Mouse (Mus musculus): ENCODE results near the gene Fli1.
A peak's percentile ranks its signal among the peaks of the same experiment; 100 is the strongest.

Gene Fli1

DNA sequence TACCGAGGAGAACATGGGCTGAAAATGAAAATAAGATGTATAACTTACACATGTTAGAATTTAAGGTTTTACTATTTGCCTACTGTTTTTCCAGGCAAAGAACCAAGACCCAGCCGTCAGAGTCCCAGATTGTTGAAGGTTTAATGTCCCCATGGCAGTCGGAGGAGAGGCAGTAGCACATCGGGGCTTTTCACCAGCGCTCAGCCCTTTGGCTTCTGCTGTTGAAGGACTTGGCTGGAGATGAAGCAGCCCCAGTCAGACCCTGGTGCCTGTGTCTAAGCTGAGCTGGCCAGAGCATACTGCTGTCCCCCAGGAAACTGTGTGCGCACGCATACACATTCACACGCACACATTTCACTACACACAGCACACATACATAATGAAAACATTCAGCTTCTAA lies 75.2 kb downstream of the Fli1 start:
- DNase-seq: no peak

DNA sequence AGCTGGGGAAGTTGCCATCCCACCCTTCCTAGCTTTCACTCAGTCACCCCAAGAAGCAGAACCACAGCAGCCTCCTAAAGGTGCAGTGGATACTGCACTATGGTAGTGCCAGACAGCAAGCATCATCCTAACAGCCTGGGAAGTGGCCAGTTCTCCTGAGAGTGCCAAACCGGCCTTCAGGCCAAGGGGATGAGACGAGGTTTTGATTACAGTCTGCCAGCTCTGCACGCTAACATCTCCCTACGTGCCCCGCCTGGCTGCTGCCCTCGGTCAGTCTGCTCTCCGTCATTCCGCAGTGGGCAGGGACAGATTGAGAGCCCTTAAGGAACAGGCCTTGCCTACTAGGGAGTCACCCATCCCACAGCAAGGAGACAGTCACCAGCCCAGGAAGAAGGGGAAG lies 75.8 kb downstream of the Fli1 start:
- no peak for DNase-seq

DNA sequence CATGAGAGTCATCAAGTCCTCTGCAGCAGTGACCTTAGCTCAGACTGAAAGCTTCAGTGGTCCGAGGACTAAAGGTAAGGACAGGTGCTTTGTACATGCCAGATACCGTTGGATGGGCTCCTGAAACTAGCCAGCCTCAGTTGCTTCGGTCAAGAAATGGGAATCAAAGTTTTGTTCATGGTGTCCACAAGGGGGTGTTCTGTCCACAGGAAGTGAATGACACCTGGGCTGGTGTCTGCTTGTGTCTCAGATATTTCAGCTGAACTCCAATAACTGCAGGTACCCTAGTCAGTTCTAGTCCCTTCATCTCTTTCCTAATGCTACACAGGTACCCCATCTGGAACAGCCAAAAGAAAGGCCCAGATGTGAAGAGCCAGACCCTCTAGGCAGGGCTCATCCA lies 86.0 kb downstream of the Fli1 start:
- DNase-seq: peak; percentile 16

DNA sequence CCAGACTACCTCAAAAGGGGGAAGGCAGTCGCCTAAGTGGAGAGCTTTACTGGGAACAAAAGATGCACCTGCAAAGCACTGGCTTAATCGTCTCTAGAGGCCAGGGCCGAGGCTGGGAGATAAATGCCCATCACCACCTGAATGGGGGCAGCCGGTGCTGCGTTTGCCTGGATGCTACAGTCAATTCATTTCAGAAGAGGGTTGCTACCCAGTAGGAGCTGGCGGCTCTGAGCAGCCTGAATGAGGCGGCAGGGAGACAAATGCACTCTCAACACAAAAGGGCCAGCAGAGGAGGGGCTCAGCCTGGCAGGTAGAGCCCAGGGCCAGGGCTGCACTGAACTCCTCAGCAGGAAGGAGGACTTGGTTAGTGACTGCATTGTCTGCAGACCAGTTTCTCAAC lies 92.5 kb downstream of the Fli1 start:
- no peak for DNase-seq

DNA sequence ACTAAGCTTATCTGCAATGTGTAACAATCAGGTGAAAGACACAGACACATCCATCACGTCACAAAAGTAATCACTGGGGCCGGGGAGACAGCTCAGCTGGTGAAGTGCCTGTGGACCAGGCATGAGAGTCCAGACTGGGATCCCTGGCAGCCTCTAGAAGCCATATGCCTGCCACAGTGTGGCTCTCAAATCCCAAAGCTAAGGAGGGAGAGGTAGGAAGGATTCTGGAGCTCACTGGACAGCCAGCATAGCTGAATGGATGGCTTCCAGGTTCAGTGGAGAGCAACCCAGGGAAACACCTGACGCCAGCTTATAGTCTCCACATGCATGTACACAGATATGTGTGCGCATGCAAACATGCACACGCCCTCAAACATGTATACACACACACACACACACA lies 93.9 kb downstream of the Fli1 start:
- no peak for DNase-seq

DNA sequence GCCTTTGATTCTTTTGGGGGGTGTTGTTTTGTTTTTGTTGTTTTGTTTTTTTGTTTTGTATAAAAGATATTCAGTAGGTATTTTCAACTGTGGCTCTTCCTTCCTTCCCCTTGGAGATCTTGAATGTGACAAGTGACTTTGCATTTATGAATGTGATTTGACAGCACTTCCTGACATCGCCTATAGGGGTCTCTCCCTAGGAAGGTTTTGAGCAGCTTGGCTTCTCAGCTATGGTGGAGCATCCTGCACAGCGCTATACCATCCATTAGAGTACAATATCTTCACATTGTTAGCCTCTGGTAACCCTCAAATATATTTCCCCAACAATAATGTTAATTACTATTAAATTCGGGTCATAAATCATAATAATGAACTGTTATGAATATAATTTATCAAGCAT lies 96.9 kb downstream of the Fli1 start:
- peak; percentile 59 for DNase-seq

DNA sequence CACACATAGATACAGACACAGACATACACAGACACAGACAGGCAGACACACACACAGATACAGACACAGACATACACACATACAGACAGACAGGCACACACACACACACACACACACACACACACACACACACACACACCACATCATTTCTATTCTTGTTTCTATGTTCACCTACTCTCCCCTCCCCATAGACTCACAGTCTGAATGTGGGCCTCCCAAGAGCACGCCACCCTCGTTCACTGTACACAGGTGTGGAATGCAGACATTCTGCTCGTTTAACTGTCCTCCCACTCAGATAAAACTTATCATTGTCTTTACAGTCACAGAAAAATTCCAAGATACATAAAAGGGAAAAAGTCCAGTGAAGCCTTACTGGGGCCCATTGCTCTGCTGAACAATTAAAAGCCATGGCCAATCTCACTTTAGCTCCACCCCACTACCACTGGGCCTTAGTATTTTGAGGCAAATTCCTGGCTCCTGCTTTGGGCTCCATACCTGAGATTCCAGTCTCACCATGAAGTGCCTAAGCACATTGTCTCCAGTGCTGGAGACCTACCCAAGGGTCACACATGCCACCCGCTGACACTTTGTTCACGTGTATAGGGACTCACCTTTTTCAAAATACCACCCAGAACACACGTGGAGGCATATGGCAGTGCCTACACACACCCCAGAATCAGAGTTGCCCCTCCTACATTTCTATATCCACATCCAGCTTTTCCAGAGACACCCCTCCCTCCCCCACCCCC lies 98.0 kb downstream of the Fli1 start:
- DNase-seq: no peak

DNA sequence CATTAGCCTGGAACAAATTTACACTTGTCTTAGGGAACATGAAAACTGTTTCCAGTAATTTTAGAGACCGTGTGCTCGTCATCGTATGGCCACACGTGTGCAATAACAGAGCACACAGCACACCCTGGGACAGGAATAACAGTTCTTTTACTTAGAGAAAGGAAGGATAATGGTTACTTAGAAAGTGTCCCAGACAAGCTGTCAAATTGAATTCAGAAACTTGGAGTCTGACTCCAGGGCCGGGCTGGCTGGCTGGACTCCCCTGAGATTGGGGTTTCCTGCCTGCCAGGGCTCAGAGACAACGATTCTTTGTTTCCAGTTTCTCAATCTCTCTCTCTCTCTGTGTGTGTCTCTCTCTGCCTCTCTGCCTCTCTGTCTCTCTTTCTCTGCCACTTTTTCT lies 98.8 kb downstream of the Fli1 start:
- DNase-seq: no peak

DNA sequence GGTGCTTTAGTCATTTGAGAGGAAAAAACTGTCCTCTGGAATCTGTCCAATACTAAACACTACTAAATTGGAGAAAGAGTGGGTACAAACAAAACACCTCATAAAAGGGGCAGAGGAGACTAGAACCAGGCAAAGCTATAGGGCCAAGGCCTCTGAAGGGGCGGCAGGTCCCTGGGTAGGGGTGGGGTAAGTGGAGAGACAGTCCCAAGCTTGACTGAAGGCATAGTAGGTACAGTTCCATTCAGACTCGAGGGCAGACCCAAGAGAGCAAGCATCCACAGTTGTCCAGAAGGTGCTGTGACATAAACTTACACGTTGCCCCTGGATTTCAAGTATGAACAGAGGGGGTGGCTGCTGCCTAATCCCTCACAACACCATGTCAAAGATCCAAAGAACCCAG lies 99.5 kb downstream of the Fli1 start:
- DNase-seq: no peak

DNA sequence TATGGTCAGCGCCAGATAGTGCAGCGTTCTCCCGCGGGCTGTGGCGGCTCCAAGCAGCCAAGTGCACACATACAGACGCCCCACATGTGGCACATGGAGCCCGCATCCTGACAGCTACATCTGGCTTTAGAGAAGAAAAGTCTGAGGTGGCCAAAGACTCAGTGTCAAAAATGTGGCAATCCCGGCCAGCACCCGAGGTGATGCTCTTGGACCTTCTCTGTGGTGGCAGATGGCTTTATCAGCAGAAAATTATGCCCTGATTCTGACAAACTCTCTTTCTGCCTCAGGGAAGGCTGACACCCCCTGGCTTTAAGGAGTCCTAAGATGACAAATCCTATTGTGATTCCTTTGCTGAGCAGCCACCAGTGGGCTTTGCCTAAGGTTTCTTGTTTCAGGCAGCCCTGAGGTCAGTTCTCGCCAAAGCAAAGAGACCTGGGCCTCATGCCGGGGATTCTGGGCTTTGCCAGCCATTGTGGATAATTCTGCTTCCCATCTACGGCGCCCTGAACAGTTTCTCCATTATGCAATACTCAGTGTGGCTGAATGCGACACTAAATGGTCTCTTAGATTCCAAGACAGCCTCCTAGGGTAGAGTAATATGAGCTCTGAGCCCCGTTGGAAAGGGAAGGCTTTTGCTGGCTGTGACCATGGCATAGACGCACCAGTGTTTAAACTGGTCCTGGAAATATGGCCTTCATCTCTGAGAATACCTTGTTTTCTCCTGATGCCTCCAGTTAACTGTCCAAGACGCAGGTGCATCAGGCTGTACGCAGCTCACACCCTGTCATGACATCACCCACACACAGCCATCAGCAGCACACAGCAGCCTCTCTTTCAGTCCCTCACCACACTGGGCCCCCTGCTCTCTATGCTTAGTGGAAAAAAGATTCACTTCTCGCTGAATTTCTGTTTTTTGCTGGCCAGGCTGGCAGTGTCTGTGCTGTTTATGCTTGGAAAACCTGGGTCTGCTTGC lies 108.1 kb downstream of the Fli1 start:
- DNase-seq: no peak

DNA sequence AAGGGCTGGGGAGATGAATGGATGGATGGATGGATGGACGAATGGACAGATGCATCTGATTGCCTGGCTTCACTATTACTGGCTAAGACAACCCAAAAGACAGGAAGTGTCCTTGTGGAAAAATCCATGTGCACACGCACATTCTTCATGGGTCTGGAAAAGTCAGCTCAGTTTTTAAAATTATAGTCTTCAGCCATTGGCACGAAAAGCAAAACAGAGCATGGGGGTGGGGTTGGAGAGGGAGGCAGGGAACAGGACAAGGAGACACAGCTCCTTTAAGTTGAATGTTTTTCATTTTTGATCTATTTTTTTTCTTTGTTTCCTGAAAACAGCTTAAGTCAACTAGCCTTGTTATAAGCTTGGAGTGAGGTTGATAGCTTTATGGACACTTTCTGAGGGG lies 111.6 kb downstream of the Fli1 start:
- DNase-seq: no peak

DNA sequence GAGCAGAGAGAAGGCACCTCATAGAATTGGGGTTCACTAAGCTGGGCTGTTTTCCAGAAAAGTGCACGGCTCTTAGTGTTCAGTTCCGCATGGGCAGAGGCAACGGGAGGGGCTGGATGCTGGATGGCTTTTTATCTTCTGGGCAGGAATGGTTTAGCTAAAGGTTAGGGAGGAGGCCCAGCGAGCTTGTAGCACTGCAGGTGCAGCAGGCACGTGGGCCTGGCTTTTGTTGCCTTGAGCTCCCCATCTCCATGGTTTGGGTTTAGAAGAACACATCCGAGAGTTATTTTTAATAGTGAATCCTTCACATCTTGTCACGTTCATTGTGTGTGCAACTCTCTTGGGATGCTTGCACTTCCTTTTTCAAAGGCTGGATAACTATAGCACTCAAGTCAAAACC lies 117.3 kb downstream of the Fli1 start:
- DNase-seq: no peak

DNA sequence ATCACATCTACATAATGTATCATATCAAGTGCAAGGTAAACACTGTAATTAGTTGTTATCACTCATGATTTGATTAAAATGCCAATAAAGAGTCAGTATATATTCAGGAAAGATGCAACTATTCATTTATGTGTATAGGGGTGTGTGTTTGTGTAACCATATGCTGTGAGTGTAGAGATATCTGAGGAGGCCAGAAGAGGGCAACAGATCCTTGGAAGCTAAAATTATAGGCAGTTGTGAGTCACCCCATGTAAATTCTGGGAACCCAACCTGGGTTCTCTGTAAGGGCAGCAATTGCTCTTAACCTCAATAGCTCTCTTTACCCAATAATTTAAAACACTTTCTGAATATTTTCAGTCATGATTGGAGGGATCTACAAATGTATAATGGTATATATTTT lies 122.0 kb downstream of the Fli1 start:
- no peak for DNase-seq

DNA sequence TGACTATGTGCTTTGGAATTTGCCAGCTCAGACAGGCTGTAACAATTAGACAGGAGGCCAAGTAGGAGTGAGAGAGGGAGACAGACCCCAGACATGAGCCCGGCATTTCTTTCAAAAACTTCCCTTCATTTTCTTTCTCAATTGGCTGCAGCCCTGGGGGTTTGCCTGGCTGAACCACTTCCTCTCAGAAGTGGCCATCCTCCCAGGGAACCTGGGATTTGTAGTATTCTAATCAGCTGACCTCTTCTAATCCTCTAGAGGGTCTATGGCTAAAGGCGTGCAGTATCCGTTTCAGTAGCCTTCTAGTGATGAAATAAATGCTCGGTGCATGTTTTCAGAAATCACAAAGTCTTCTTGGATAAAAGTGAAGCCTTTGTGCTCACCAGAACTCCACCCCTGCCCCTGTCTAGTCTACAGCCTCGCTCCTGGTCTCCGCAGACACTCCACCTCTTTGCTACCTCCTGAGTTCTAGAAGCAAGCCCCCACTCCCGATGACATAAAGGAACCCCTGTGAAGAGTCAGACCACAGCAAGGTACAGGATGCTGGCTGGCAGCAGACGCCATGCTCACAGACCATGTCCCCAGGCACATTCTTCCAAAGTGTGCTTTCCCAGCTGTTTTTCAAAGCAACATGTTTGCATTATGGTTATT lies 125.1 kb downstream of the Fli1 start:
- DNase-seq: no peak

DNA sequence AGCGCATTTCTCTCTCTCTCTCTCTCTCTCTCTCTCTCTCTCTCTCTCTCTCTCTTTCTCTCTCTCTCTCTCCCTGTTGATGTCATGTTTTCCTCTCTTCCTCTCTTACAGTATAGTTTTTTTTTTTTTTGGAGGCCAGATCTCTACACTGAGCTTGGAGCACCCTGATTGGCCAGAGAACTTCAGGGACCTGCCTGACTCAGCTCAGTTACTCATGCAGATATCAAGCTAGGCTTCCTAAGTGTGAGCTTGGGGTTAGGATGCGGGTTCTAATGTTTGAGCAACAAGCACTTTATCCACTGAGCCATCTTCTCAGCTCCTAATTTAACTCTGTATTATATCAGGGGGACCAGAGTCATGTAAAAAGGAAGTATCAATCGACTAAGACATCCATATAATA lies 126.7 kb downstream of the Fli1 start:
- DNase-seq: no peak

DNA sequence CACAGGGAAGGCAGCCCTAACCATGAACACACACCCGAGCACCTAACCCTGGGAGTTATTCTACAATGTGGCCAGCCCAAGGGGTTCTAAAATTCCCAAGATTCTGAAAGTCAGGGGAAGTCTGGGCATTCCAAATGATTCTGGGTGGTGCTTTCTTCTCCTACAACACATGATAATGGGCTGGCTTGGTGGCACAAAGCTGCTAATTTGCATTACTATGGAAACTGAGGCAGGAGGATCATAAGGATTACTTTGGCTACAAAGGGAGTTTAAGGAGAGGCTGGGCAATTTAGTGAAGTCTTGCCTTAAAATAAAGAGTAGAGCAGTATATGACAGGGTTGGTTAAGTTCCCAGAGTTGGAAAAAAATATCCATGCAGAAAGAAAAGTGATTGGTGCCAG lies 127.7 kb downstream of the Fli1 start:
- no peak for DNase-seq

DNA sequence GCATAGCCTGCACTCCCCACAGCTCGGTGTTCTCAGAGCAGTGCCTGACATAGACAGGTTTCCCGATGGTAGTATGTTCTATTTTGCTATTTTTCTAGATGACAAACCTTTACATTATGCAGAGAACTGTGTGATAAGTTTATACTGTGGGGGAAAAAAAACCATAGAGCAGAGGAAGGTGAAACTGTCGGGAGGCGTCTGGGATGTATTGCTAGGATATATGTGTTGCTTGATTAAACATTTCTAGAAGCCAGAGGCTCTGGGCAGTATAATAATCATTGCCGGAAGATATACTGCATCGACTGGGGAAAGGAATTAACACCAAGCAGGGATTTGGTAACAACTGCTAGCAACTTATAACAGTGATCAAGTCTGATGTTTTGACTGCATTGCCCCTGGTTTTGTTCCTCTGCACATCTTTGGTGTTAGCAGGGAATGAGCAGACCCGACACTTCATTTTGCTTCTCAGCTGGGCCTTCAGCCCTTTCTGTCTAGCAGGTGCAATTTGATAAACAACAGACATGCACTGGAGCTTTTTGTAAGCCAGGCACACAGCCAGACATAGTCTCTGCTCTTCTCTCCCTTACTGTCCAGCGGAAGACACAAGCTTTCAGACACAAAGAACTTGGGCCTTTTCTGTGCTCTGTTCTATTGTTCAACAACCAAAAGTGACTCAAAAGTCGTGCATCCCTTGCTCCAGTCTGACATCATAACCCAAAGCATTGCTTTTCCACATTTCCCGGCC lies 129.7 kb downstream of the Fli1 start:
- no peak for DNase-seq

DNA sequence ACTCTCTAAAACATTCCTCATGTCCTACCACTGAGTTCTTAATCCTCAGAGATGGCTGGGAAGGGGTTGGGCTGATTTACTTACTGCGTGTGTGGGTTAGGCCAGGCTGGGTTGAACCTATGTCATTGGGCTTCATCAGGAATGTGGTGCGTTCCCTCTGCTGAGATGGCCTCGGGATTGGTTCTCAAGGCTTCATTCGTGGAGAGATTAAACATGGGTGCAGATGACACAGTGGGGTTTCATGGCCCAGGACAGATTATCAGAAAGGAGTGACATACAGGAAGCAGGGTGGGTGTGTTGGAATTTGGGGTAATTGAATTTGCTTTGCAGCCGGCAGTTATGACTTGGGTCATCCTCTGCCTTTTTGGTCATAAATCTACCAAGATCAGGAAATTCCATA lies 131.2 kb downstream of the Fli1 start:
- no peak for DNase-seq

DNA sequence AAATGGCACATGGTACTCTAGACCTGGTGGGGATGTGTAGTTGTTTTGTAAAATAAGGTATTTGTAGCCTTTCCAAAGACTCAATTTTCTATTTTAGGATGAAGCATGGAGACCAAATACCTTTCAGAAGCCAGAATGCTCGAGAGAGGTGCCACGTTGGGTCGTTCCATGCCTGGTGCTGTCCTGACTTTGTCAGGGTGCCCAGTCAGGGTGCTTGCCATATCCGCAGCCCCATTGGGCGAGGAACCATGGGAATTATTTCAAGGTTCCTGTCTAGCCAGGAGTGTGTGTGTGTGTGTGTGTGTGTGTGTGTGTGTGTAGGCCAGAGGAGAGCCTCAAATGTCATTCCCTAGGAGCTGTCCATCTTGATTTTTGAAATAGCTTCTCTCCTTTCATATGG lies 132.0 kb downstream of the Fli1 start:
- no peak for DNase-seq

DNA sequence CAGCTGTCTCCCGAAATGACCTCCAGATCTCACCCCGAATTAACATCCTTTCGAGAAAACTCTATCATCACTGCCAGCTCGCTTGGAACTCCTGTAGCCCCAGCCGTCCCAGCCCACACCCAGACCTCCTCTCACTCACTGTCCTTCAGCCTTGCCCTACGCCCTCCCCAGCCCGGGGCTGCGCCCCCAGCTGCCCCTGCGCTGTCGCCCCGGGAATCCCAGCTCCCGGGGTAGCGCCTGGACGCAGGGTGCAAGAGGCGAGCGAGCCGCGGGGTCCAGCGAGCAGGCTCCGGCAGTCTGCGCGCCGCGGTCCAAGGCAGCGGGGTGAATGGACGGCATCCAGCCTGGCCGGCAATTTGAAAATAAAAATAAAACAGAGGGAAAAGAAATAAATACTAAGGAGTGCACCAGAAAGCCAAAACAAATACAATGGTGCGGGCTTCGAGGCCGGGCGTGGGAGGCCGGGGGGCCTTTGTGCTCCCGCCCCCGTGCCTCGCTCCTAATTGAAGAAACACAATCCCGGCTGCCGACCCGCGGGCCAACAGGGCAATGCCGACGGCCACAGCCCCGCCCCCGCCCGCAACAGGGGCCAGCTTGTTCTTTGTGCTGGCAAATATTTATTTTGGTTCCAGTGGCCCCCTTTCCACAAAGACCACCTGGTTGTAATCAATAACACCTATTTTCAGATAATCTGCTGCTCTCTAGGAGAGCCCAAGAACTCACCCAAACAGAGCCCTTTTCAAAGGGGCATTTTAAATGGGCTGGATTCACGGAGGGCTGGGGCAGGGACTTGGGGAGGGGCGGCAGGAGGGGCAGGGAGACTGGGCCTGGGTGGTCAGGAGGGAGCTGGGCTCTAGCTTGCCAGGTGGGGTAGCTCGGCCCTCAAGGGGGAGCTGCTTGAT lies 133.3 kb downstream of the Fli1 start:
- DNase-seq: no peak

DNA sequence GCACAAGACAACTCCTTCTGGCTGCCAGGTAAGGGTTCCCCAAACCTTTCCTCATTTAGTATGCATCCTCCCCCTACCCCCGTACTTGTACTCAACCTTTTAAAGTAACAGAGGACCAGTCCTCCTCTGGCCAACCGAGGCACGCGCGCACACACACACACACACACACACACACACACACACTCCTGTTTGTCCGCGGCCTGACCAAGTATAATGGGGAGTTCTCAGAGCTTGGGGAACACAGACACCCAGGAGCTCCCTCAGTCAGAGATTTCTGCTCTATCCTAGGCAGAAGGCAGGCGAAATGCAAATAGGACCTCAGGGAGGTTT lies 134.0 kb downstream of the Fli1 start:
- DNase-seq: no peak

All from thymus, postnatal 25 days (tissue).